Mouse (Mus musculus): ENCODE results near the gene Zfp697.
"Not testable (repeated sequence)": the region's sequence is repeated elsewhere in the genome, so short reads cannot be mapped to it uniquely, and the experiment has no call there.

GRCm38 (mm10) chr3:98616786-98617185, 234.5 kb downstream of the Zfp697 start:
- TF ChIP-seq GATA1 (IDR thresholded peaks at IDR 0.05; ENCODE audit: borderline replicate concordance, low read length); FLI1 (IDR thresholded peaks at IDR 0.05; ENCODE audit: low read length): not testable (repeated sequence)

All from megakaryocyte, embryonic 14.5 days (primary cell).